Mouse (Mus musculus) ES-E14 (cell line): ENCODE measurements around the gene Amigo3. TPM values are rescaled to one million over a fixed set of nuclear protein-coding genes. Genes with fewer than 3 reads are reported as not detected.

ENCODE experiments used
- DNase-seq: peaks from one replicate; pipeline ENCODE4 v3.0.0-alpha.2; 2013; ENCODE audit warnings: low read depth, low spot score
- H3K27ac ChIP-seq: 2 replicates; pipeline ENCODE4 v1.5.1; 2012; ENCODE audit warnings: low read depth, mild to moderate bottlenecking, low read length, moderate library complexity, mixed read lengths; ENCODE audit not compliant: poor library complexity, insufficient read depth, severe bottlenecking
- H3K36me3 ChIP-seq: 2 replicates; pipeline ENCODE4 v1.6.1; 2012; ENCODE audit warnings: mild to moderate bottlenecking, low read length, moderate library complexity, mixed read lengths; ENCODE audit not compliant: control insufficient read depth, poor library complexity, insufficient read depth, severe bottlenecking
- H3K4me1 ChIP-seq, 2 experiments: fragments of 150-350 bp in 1 of 2; sonication (generic) in 1 of 2; 2 replicates each; pipeline ENCODE4 v1.6.1; 2012; ENCODE audit warnings: low read length in 2 of 2, mild to moderate bottlenecking in 1 of 2, mixed read lengths in 1 of 2; ENCODE audit not compliant: control insufficient read depth in 2 of 2, insufficient read depth in 2 of 2, poor library complexity in 1 of 2
- H3K4me3 ChIP-seq, 2 experiments: fragments of 150-350 bp in 1 of 2; sonication (generic) in 1 of 2; 2 replicates each; pipeline ENCODE4 v1.5.1; 2012; ENCODE audit warnings: low read length in 2 of 2, low read depth in 1 of 2, mild to moderate bottlenecking in 1 of 2, mixed read lengths in 1 of 2; ENCODE audit not compliant: insufficient read depth in 1 of 2, poor library complexity in 1 of 2, severe bottlenecking in 1 of 2
- H3K9ac ChIP-seq: 2 replicates; pipeline ENCODE4 v1.6.1; 2012; ENCODE audit warnings: low read depth, mild to moderate bottlenecking, low read length, mixed read lengths; ENCODE audit not compliant: poor library complexity, insufficient read depth, severe bottlenecking
- H3K9me3 ChIP-seq: fragments of 150-350 bp; sonication (generic); 2 replicates; pipeline ENCODE4 v1.6.1; 2012; ENCODE audit warnings: low read depth, mild to moderate bottlenecking, low read length; ENCODE audit not compliant: control insufficient read depth, insufficient read depth
- CHD2 ChIP-seq: IDR thresholded peaks from 2 replicates; pipeline ENCODE4 v1.6.1; 2014; ENCODE audit warnings: mild to moderate bottlenecking, low read depth, low read length, inconsistent platforms
- HCFC1 ChIP-seq: IDR thresholded peaks from 2 replicates; pipeline ENCODE4 v1.6.1; 2012; ENCODE audit warnings: low read length, inconsistent platforms, borderline replicate concordance; ENCODE audit not compliant: insufficient read depth
- MAFK ChIP-seq: IDR thresholded peaks from 2 replicates; pipeline ENCODE4 v1.6.1; 2014; ENCODE audit warnings: mild to moderate bottlenecking, low read depth, low read length, inconsistent platforms; ENCODE audit not compliant: insufficient read depth
- ZC3H11A ChIP-seq: IDR thresholded peaks from 2 replicates; pipeline ENCODE4 v1.6.1; 2012; ENCODE audit warnings: low read depth, mild to moderate bottlenecking, inconsistent platforms, low read length, borderline replicate concordance
- ZNF384 ChIP-seq: IDR thresholded peaks from 2 replicates; pipeline ENCODE4 v1.6.1; 2012; ENCODE audit warnings: low read depth, low read length, inconsistent platforms
- in situ Hi-C, 2 experiments: fragments of 600-800 bp; cut with MboI; formaldehyde crosslinking; loops; one replicate each; pipeline ENCODE4 v1.15.1; 2025; ENCODE audit warnings: low sequenced_read_pairs in 2 of 2, inconsistent platforms in 1 of 2; ENCODE audit not compliant: unreplicated experiment in 2 of 2
- total RNA-seq: library from RNA; depleted of rRNA; stranded (reverse); fragments of 300-350 nt; gene quantifications from 2 replicates; pipeline ENCODE4 v1.2.3, GENCODE M21; 2012

Gene Amigo3
- total RNA-seq, 1 experiment, result 2.7 TPM

- no peak for DNase-seq
- peak overlapping the region; percentile 48 to 92 for H3K4me3 ChIP-seq
- peak overlapping the region; percentile 72; the same call in 1 of the 2 replicates for H3K9ac ChIP-seq
- in situ Hi-C loops, result no loop called here
- H3K36me3 ChIP-seq, result peaks cover 31% of the 10 kb centered on the region
- no peak overlapping the region for H3K27ac ChIP-seq
- no peaks in the 10 kb centered on the region for H3K9me3 ChIP-seq
- TF ChIP-seq ZNF384 (no peak), MAFK (no peak)
- peaks cover 0 to 7% of the 10 kb centered on the region in 2 experiments; a peak in 1 of 4 replicates for H3K4me1 ChIP-seq
Measured at GRCm38 (mm10) chr9:108047601-108048565, 5.1 kb upstream of the Amigo3 start.

GRCm38 (mm10) chr9:108048566-108048955 is 4.4 kb upstream of the Amigo3 start:
- Histone ChIP-seq H3K9ac (peak overlapping the region; percentile 72), H3K4me3 (peak overlapping the region; percentile 48 to 92), H3K9me3 (no peaks in the 10 kb centered on the region), H3K36me3 (peaks cover 31% of the 10 kb centered on the region), H3K27ac (no peak overlapping the region), H3K4me1 (peaks cover 0 to 13% of the 10 kb centered on the region in 2 experiments; a peak in 2 of 4 replicates)
- in situ Hi-C loops, result no loop called here
- no peak for TF ChIP-seq HCFC1
- no peak for TF ChIP-seq CHD2
- no peak for TF ChIP-seq ZC3H11A
- TF ChIP-seq MAFK, result no peak
- DNase-seq, result no peak

GRCm38 (mm10) chr9:108049016-108049455 is 3.9 kb upstream of the Amigo3 start, which contains the start of gene Gmppb:
Gene Gmppb (plus strand): TSS chr9:108049242.
- peaks cover 31% of the 10 kb centered on the region for H3K36me3 ChIP-seq

GRCm38 (mm10) chr9:108049561-108050251 is 3.3 kb upstream of the Amigo3 start:
- in situ Hi-C loops, result no loop called here
- TF ChIP-seq ZC3H11A (no peak), CHD2 (no peak), ZNF384 (no peak)
- Histone ChIP-seq H3K9ac (peak overlapping the region; percentile 89), H3K36me3 (peaks cover 31% of the 10 kb centered on the region), H3K4me3 (peak overlapping the region; percentile 92 to 97), H3K9me3 (no peaks in the 10 kb centered on the region), H3K27ac (peak overlapping the region; percentile 54; the same call in 1 of the 2 replicates), H3K4me1 (peaks cover 0 to 18% of the 10 kb centered on the region in 2 experiments; a peak in 3 of 4 replicates)
- no peak for DNase-seq

More at GRCm38 (mm10) chr9:108049016-108049455, 3.9 kb upstream of the Amigo3 start, which contains the start of gene Gmppb:
- no peaks in the 10 kb centered on the region for H3K9me3 ChIP-seq
- TF ChIP-seq HCFC1 (0 out of 2 replicates have a peak, but pooled peaks have one; percentile 28), ZNF384 (no peak), MAFK (no peak), CHD2 (no peak)
- peaks cover 0 to 13% of the 10 kb centered on the region in 2 experiments; a peak in 3 of 4 replicates for H3K4me1 ChIP-seq
- peak; percentile 95 for DNase-seq
- in situ Hi-C loops, result no loop called here
- H3K27ac ChIP-seq, result peak within 1 kb of the TSS; percentile 54; the same call in 1 of the 2 replicates
- peak within 1 kb of the TSS; percentile 92 to 97 for H3K4me3 ChIP-seq
- H3K9ac ChIP-seq, result peak within 1 kb of the TSS; percentile 89
